Mouse (Mus musculus): ENCODE results near the gene Olfr1270.

- no peak for TF ChIP-seq POLR2A (IDR thresholded peaks at IDR 0.05; ENCODE audit: control insufficient read depth, low read depth, low read length)
- TF ChIP-seq CTCF (IDR thresholded peaks at IDR 0.05; ENCODE audit: control insufficient read depth, insufficient read depth, insufficient replicate concordance, low read depth, low read length), result no peak
Measured at GRCm38 (mm10) chr2:90153916-90154315, 1.0 kb upstream of the Olfr1270 start.

All from testis, adult 2 months (tissue).